Mouse (Mus musculus): ENCODE measurements at regions not wholly inside any gene's neighbourhood (a gene's known extent, or its start where the extent isn't known, plus 50 kb on each side); places are given as distances from the start of the nearest gene placed in this dataset.

GRCm38 (mm10) chr12:9237955-9238354 is 208.2 kb downstream of the Ttc32 start:
- no peaks in the 10 kb centered on the region for H3K36me3 ChIP-seq
- H3K27ac ChIP-seq, result no peak overlapping the region
- no peaks in the 10 kb centered on the region for H3K4me1 ChIP-seq
- H3K4me2 ChIP-seq, result no peak overlapping the region
- H3K9ac ChIP-seq, result no peak overlapping the region
- no peaks in the 10 kb centered on the region for H3K27me3 ChIP-seq
- WGBS, result 54% methylated on average over 1 of the region's 1 CpGs
- no peak for ATAC-seq (ENCODE audit: borderline replicate concordance, extremely low read depth, low FRiP score, low TSS enrichment)
- no peak overlapping the region for H3K4me3 ChIP-seq
- no peaks in the 10 kb centered on the region for H3K9me3 ChIP-seq

DNA sequence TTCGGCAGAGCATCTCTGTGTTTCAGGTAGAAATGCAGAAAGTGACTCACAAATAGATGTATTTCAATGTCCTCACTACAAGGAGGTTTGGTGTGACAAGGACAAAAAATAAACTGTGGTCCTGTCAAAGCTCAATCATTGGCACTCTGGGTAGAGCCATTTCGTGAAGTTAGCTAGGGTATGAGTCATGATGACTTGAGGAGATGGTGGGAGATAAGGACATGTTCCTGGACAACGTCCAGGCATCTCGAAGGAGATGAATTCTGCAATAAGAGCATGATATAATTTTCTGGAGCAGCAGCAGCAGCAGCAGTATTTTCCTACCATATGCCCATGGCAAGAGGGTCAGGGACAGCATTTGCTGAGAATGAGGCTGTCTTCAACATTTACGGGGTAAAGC is 217.7 kb downstream of the Ttc32 start:
- WGBS, result 41% methylated on average over 5 of the region's 5 CpGs
- no peak for ATAC-seq (ENCODE audit: borderline replicate concordance, extremely low read depth, low FRiP score, low TSS enrichment)
- H3K9ac ChIP-seq, result no peak overlapping the region
- H3K36me3 ChIP-seq, result no peaks in the 10 kb centered on the region
- H3K27ac ChIP-seq, result no peak overlapping the region
- H3K4me1 ChIP-seq, result no peaks in the 10 kb centered on the region
- H3K4me3 ChIP-seq, result no peak overlapping the region
- no peaks in the 10 kb centered on the region for H3K9me3 ChIP-seq
- H3K4me2 ChIP-seq, result no peak overlapping the region
- H3K27me3 ChIP-seq, result no peaks in the 10 kb centered on the region

GRCm38 (mm10) chr12:9251772-9252171 is 222.0 kb downstream of the Ttc32 start:
- Histone ChIP-seq H3K4me2 (no peak overlapping the region), H3K36me3 (no peaks in the 10 kb centered on the region), H3K9me3 (no peaks in the 10 kb centered on the region), H3K27ac (no peak overlapping the region), H3K4me1 (no peaks in the 10 kb centered on the region), H3K27me3 (no peaks in the 10 kb centered on the region), H3K9ac (no peak overlapping the region), H3K4me3 (no peak overlapping the region)
- ATAC-seq (ENCODE audit: borderline replicate concordance, extremely low read depth, low FRiP score, low TSS enrichment), result no peak
- WGBS, result 27% methylated on average over 5 of the region's 5 CpGs

- no peak overlapping the region for H3K27ac ChIP-seq
- no peak overlapping the region for H3K4me2 ChIP-seq
- H3K36me3 ChIP-seq, result no peaks in the 10 kb centered on the region
- WGBS, result 17% methylated on average over 19 of the region's 19 CpGs
- H3K4me1 ChIP-seq, result no peaks in the 10 kb centered on the region
- no peak overlapping the region for H3K9ac ChIP-seq
- H3K27me3 ChIP-seq, result no peaks in the 10 kb centered on the region
- H3K4me3 ChIP-seq, result no peak overlapping the region
- H3K9me3 ChIP-seq, result no peaks in the 10 kb centered on the region
- no peak for ATAC-seq (ENCODE audit: borderline replicate concordance, extremely low read depth, low FRiP score, low TSS enrichment)
These were observed 223.7 kb downstream of the Ttc32 start for GRCm38 (mm10) chr12:9253306-9254074.

- H3K36me3 ChIP-seq, result no peaks in the 10 kb centered on the region
- H3K4me2 ChIP-seq, result no peak overlapping the region
- no peak overlapping the region for H3K4me3 ChIP-seq
- H3K27ac ChIP-seq, result no peak overlapping the region
- H3K9me3 ChIP-seq, result no peaks in the 10 kb centered on the region
- 60% methylated on average over 6 of the region's 6 CpGs for WGBS
- H3K27me3 ChIP-seq, result no peaks in the 10 kb centered on the region
- no peaks in the 10 kb centered on the region for H3K4me1 ChIP-seq
- H3K9ac ChIP-seq, result no peak overlapping the region
- ATAC-seq (ENCODE audit: borderline replicate concordance, extremely low read depth, low FRiP score, low TSS enrichment), result no peak
These were observed 224.6 kb downstream of the Ttc32 start for GRCm38 (mm10) chr12:9254301-9254860.

DNA sequence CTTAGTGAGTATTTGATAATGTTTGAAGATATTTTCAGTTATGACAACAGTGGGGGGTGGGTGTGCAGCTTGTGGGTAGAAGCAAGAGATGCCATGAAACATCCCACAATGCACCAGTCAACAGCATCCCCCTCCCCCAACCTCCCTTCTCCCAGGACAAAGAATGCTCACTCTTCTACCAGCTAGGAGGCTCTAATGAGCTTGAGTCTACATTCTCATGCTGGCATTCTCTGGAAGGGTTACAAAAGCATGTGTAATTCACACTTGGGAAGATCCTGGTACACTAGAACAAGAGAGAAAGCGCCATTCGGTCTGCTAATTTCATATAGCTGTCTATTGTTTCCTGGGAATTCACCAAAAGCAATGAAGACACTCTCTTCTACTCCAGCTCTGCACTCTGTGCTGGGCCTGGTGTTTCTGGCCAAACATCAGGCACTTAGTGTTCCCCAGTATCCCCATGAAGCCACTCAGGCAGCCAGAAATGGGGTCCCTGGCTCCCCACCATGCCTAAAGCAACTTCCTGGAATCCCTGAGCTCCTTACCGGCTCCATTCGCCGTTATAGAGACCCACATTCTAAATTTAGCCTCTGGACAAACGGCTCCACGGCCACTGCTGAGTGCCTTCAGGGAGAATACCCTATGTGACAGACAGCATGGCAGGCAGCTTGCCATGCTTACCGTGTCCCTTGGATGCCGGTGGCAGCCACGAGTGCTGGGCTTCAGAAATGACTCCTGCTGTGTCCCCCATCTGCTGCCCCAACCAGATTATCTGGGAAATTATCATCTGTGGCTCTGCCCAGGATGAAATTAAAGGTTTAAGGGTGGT is 226.1 kb downstream of the Ttc32 start:
- WGBS, result 70% methylated on average over 10 of the region's 10 CpGs
- Histone ChIP-seq H3K4me1 (no peaks in the 10 kb centered on the region), H3K9me3 (no peaks in the 10 kb centered on the region), H3K4me3 (no peak overlapping the region), H3K4me2 (no peak overlapping the region), H3K36me3 (no peaks in the 10 kb centered on the region), H3K27ac (no peak overlapping the region), H3K9ac (no peak overlapping the region), H3K27me3 (no peaks in the 10 kb centered on the region)
- no peak for ATAC-seq (ENCODE audit: borderline replicate concordance, extremely low read depth, low FRiP score, low TSS enrichment)

GRCm38 (mm10) chr12:9256487-9256820 is 226.7 kb downstream of the Ttc32 start:
- Histone ChIP-seq H3K4me3 (no peak overlapping the region), H3K4me1 (no peaks in the 10 kb centered on the region), H3K27ac (no peak overlapping the region), H3K9ac (no peak overlapping the region), H3K27me3 (no peaks in the 10 kb centered on the region), H3K9me3 (no peaks in the 10 kb centered on the region), H3K4me2 (no peak overlapping the region), H3K36me3 (no peaks in the 10 kb centered on the region)
- no peak for ATAC-seq (ENCODE audit: borderline replicate concordance, extremely low read depth, low FRiP score, low TSS enrichment)

DNA sequence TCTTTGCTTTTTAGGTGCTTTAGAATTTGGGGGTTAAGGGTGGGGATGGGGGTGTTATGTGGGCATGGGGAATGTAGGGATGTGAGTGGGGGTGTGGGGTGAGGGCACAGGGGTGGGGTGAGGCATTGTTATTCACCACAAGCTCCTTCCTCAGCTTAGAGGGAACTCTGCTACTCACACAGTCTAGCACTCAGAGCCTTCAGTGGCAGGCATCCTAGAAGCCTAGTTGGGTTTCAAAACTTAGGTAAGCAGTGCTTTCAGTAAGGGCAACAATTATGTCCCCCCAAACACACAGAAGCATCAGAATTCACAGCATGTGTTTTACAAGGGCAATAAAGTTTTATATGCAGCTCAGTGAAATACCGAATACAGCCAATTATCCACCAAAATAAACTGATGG is 228.4 kb downstream of the Ttc32 start:
- H3K36me3 ChIP-seq, result no peaks in the 10 kb centered on the region
- H3K4me3 ChIP-seq, result no peak overlapping the region
- WGBS, result 90% methylated on average over 1 of the region's 1 CpGs
- ATAC-seq (ENCODE audit: borderline replicate concordance, extremely low read depth, low FRiP score, low TSS enrichment), result no peak
- H3K27me3 ChIP-seq, result no peaks in the 10 kb centered on the region
- no peaks in the 10 kb centered on the region for H3K9me3 ChIP-seq
- no peaks in the 10 kb centered on the region for H3K4me1 ChIP-seq
- H3K27ac ChIP-seq, result no peak overlapping the region
- H3K4me2 ChIP-seq, result no peak overlapping the region
- no peak overlapping the region for H3K9ac ChIP-seq

GRCm38 (mm10) chr12:9261662-9262061 is 231.9 kb downstream of the Ttc32 start:
- H3K4me2 ChIP-seq, result no peak overlapping the region
- H3K4me1 ChIP-seq, result no peaks in the 10 kb centered on the region
- no peak overlapping the region for H3K4me3 ChIP-seq
- ATAC-seq (ENCODE audit: borderline replicate concordance, extremely low read depth, low FRiP score, low TSS enrichment), result no peak
- no peaks in the 10 kb centered on the region for H3K36me3 ChIP-seq
- H3K9ac ChIP-seq, result no peak overlapping the region
- 50% methylated on average over 6 of the region's 6 CpGs for WGBS
- no peak overlapping the region for H3K27ac ChIP-seq
- no peaks in the 10 kb centered on the region for H3K27me3 ChIP-seq
- H3K9me3 ChIP-seq, result no peaks in the 10 kb centered on the region

DNA sequence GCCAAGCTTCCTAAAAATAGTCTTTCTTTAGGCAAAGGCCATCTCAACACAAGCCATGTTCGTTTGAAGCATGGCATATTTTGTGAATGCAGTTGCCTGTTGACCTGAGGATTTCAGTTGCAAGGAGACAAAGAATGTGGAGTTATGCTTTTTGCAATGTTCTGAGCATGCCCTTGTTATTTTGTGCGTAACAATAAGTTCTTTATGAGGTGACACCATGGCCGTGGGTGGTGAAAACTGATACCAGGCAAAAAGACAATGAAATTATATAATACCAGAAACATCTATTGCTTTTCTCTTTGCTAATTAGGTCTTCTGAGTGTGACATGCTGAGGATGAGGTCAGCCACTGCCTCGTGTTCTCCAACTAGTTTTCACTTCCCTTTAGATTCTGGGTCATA is 236.4 kb downstream of the Ttc32 start:
- 70% methylated on average over 4 of the region's 4 CpGs for WGBS
- H3K36me3 ChIP-seq, result no peaks in the 10 kb centered on the region
- no peaks in the 10 kb centered on the region for H3K4me1 ChIP-seq
- H3K9ac ChIP-seq, result no peak overlapping the region
- no peaks in the 10 kb centered on the region for H3K27me3 ChIP-seq
- H3K4me2 ChIP-seq, result no peak overlapping the region
- H3K27ac ChIP-seq, result no peak overlapping the region
- no peak overlapping the region for H3K4me3 ChIP-seq
- no peaks in the 10 kb centered on the region for H3K9me3 ChIP-seq
- no peak for ATAC-seq (ENCODE audit: borderline replicate concordance, extremely low read depth, low FRiP score, low TSS enrichment)

- H3K4me1 ChIP-seq, result no peaks in the 10 kb centered on the region
- no peak overlapping the region for H3K9ac ChIP-seq
- ATAC-seq (ENCODE audit: borderline replicate concordance, extremely low read depth, low FRiP score, low TSS enrichment), result no peak
- no peak overlapping the region for H3K4me2 ChIP-seq
- H3K9me3 ChIP-seq, result no peaks in the 10 kb centered on the region
- H3K36me3 ChIP-seq, result no peaks in the 10 kb centered on the region
- no peak overlapping the region for H3K27ac ChIP-seq
- H3K4me3 ChIP-seq, result no peak overlapping the region
- H3K27me3 ChIP-seq, result no peaks in the 10 kb centered on the region
- 85% methylated on average over 2 of the region's 2 CpGs for WGBS
These were observed 241.7 kb downstream of the Ttc32 start for GRCm38 (mm10) chr12:9271484-9271883.

DNA sequence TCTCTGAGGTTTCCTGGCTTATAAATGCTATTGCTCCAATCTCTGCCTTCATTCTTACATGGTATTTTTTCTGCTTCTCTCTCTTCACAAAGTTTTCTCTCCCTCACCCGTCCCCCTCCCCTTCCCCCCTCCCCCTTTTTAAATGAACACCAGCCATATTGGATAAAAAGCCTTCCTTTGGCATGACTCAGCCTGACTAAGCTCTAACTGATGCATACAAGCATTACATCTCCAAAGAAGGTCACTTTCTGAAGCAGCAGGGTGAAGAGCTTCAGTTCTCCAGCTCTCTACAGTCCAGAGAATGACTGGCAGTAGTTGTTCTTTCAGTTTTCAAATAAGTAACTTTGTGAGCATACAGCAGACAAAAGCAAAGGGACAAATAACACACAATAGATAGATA is 244.4 kb downstream of the Ttc32 start:
- 38% methylated on average over 1 of the region's 1 CpGs for WGBS
- no peak overlapping the region for H3K27ac ChIP-seq
- H3K36me3 ChIP-seq, result no peaks in the 10 kb centered on the region
- H3K9ac ChIP-seq, result no peak overlapping the region
- no peaks in the 10 kb centered on the region for H3K9me3 ChIP-seq
- H3K4me1 ChIP-seq, result no peaks in the 10 kb centered on the region
- no peaks in the 10 kb centered on the region for H3K27me3 ChIP-seq
- no peak for ATAC-seq (ENCODE audit: borderline replicate concordance, extremely low read depth, low FRiP score, low TSS enrichment)
- H3K4me3 ChIP-seq, result no peak overlapping the region
- no peak overlapping the region for H3K4me2 ChIP-seq

Data from lung, embryonic 15.5 days (tissue).